Mouse (Mus musculus): ENCODE results near the gene Lrrn1. TPM values are rescaled to one million over a fixed set of nuclear protein-coding genes. Genes with fewer than 3 reads are reported as not detected.

Gene Lrrn1
- polyA plus RNA-seq, 1 experiment from 2014 or later: 9.8 TPM

- DNase-seq (ENCODE audit: low spot score) (no peak), ATAC-seq (replicated peaks; ENCODE audit: low FRiP score, low read depth) (no peak)
- H3K36me3 ChIP-seq (ENCODE audit: insufficient read depth, low read length): no peaks in the 10 kb centered on the region
- no peak overlapping the region for H3K9ac ChIP-seq (ENCODE audit: low read depth, low read length)
- no peaks in the 10 kb centered on the region for H3K27me3 ChIP-seq (ENCODE audit: insufficient read depth, low read length)
- H3K4me3 ChIP-seq (replicated peaks; ENCODE audit: low read depth, low read length): no peak overlapping the region
- no peaks in the 10 kb centered on the region for H3K4me1 ChIP-seq (replicated peaks; ENCODE audit: insufficient read depth, low read length)
- no peaks in the 10 kb centered on the region for H3K9me3 ChIP-seq (replicated peaks; ENCODE audit: low read length)
- no peak overlapping the region for H3K27ac ChIP-seq
- 88% methylated on average over 3 of the region's 3 CpGs for WGBS
- H3K4me2 ChIP-seq (ENCODE audit: low read length): no peak overlapping the region
- TF ChIP-seq CTCF (IDR thresholded peaks at IDR 0.05; ENCODE audit: low read depth): no peak
Measured at GRCm38 (mm10) chr6:107574561-107574960, 45.0 kb downstream of the Lrrn1 start.

- no peak overlapping the region for H3K9ac ChIP-seq (ENCODE audit: low read depth, low read length)
- DNase-seq (ENCODE audit: low spot score) (no peak), ATAC-seq (replicated peaks; ENCODE audit: low FRiP score, low read depth) (no peak)
- TF ChIP-seq CTCF (IDR thresholded peaks at IDR 0.05; ENCODE audit: low read depth): no peak
- no peaks in the 10 kb centered on the region for H3K27me3 ChIP-seq (ENCODE audit: insufficient read depth, low read length)
- H3K36me3 ChIP-seq (ENCODE audit: insufficient read depth, low read length): no peaks in the 10 kb centered on the region
- H3K27ac ChIP-seq: no peak overlapping the region
- no peak overlapping the region for H3K4me3 ChIP-seq (replicated peaks; ENCODE audit: low read depth, low read length)
- H3K4me1 ChIP-seq (replicated peaks; ENCODE audit: insufficient read depth, low read length): no peaks in the 10 kb centered on the region
- no peaks in the 10 kb centered on the region for H3K9me3 ChIP-seq (replicated peaks; ENCODE audit: low read length)
- WGBS: 46% methylated on average over 3 of the region's 3 CpGs
- no peak overlapping the region for H3K4me2 ChIP-seq (ENCODE audit: low read length)
Measured at GRCm38 (mm10) chr6:107575405-107575804, 45.8 kb downstream of the Lrrn1 start.

GRCm38 (mm10) chr6:107577309-107577708 is 47.7 kb downstream of the Lrrn1 start:
- Histone ChIP-seq H3K9me3 (replicated peaks; ENCODE audit: low read length) (no peaks in the 10 kb centered on the region), H3K36me3 (ENCODE audit: insufficient read depth, low read length) (no peaks in the 10 kb centered on the region), H3K4me1 (replicated peaks; ENCODE audit: insufficient read depth, low read length) (no peaks in the 10 kb centered on the region), H3K27me3 (ENCODE audit: insufficient read depth, low read length) (no peaks in the 10 kb centered on the region), H3K27ac (no peak overlapping the region), H3K4me3 (replicated peaks; ENCODE audit: low read depth, low read length) (no peak overlapping the region), H3K4me2 (ENCODE audit: low read length) (no peak overlapping the region), H3K9ac (ENCODE audit: low read depth, low read length) (no peak overlapping the region)
- no peak for ATAC-seq (replicated peaks; ENCODE audit: low FRiP score, low read depth)
- 93% methylated on average over 8 of the region's 8 CpGs for WGBS
- DNase-seq (ENCODE audit: low spot score): no peak
- no peak for TF ChIP-seq CTCF (IDR thresholded peaks at IDR 0.05; ENCODE audit: low read depth)

- no peaks in the 10 kb centered on the region for H3K27me3 ChIP-seq (ENCODE audit: insufficient read depth, low read length)
- H3K4me1 ChIP-seq (replicated peaks; ENCODE audit: insufficient read depth, low read length): no peaks in the 10 kb centered on the region
- H3K4me3 ChIP-seq (replicated peaks; ENCODE audit: low read depth, low read length): no peak overlapping the region
- no peak for ATAC-seq (replicated peaks; ENCODE audit: low FRiP score, low read depth)
- no peaks in the 10 kb centered on the region for H3K36me3 ChIP-seq (ENCODE audit: insufficient read depth, low read length)
- no peaks in the 10 kb centered on the region for H3K9me3 ChIP-seq (replicated peaks; ENCODE audit: low read length)
- no peak for TF ChIP-seq CTCF (IDR thresholded peaks at IDR 0.05; ENCODE audit: low read depth)
- no peak overlapping the region for H3K4me2 ChIP-seq (ENCODE audit: low read length)
- no peak overlapping the region for H3K27ac ChIP-seq
- no peak overlapping the region for H3K9ac ChIP-seq (ENCODE audit: low read depth, low read length)
- no peak for DNase-seq (ENCODE audit: low spot score)
- 88% methylated on average over 1 of the region's 1 CpGs for WGBS
Measured at GRCm38 (mm10) chr6:107583759-107584383, 54.3 kb downstream of the Lrrn1 start.

- Histone ChIP-seq H3K9me3 (replicated peaks; ENCODE audit: low read length) (no peaks in the 10 kb centered on the region), H3K36me3 (ENCODE audit: insufficient read depth, low read length) (no peaks in the 10 kb centered on the region), H3K27ac (no peak overlapping the region), H3K9ac (ENCODE audit: low read depth, low read length) (no peak overlapping the region), H3K27me3 (ENCODE audit: insufficient read depth, low read length) (no peaks in the 10 kb centered on the region), H3K4me2 (ENCODE audit: low read length) (no peak overlapping the region), H3K4me1 (replicated peaks; ENCODE audit: insufficient read depth, low read length) (no peaks in the 10 kb centered on the region), H3K4me3 (replicated peaks; ENCODE audit: low read depth, low read length) (no peak overlapping the region)
- TF ChIP-seq CTCF (IDR thresholded peaks at IDR 0.05; ENCODE audit: low read depth): no peak
- ATAC-seq (replicated peaks; ENCODE audit: low FRiP score, low read depth) (no peak), DNase-seq (ENCODE audit: low spot score) (no peak)
Measured at GRCm38 (mm10) chr6:107605151-107605550, 75.6 kb downstream of the Lrrn1 start.

- H3K27me3 ChIP-seq (ENCODE audit: insufficient read depth, low read length): no peaks in the 10 kb centered on the region
- no peak for TF ChIP-seq CTCF (IDR thresholded peaks at IDR 0.05; ENCODE audit: low read depth)
- no peak for DNase-seq (ENCODE audit: low spot score)
- H3K36me3 ChIP-seq (ENCODE audit: insufficient read depth, low read length): no peaks in the 10 kb centered on the region
- no peak overlapping the region for H3K4me2 ChIP-seq (ENCODE audit: low read length)
- no peak overlapping the region for H3K27ac ChIP-seq
- no peak overlapping the region for H3K9ac ChIP-seq (ENCODE audit: low read depth, low read length)
- 65% methylated on average over 1 of the region's 1 CpGs for WGBS
- no peak for ATAC-seq (replicated peaks; ENCODE audit: low FRiP score, low read depth)
- no peaks in the 10 kb centered on the region for H3K9me3 ChIP-seq (replicated peaks; ENCODE audit: low read length)
- no peaks in the 10 kb centered on the region for H3K4me1 ChIP-seq (replicated peaks; ENCODE audit: insufficient read depth, low read length)
- H3K4me3 ChIP-seq (replicated peaks; ENCODE audit: low read depth, low read length): no peak overlapping the region
Measured at GRCm38 (mm10) chr6:107614288-107614687, 84.7 kb downstream of the Lrrn1 start.
